Mouse (Mus musculus) hindbrain, postnatal 0 days (tissue): ENCODE measurements around the gene Suclg2. TPM values are rescaled to one million over a fixed set of nuclear protein-coding genes. Genes with fewer than 3 reads are reported as not detected.
A peak's percentile ranks its signal among the peaks of the same experiment; 100 is the strongest.

Source experiments
- ATAC-seq: fragments of 200-750 bp; cut with Nextera tagmentation; 2 replicates; pipeline ENCODE4 v1.8.0; 2017; ENCODE audit warnings: mild to moderate bottlenecking, moderate TSS enrichment, moderate library complexity
- DNase-seq: peaks from one replicate; pipeline ENCODE4 v3.0.0-alpha.2; 2015; ENCODE audit warnings: low spot score
- H3K27ac ChIP-seq: fragments of 300-500 bp; sonication (generic); 2 replicates; pipeline ENCODE4 v1.5.1; 2014; ENCODE audit warnings: mild to moderate bottlenecking
- H3K27me3 ChIP-seq: fragments of 300-500 bp; sonication (generic); 2 replicates; pipeline ENCODE4 v1.6.1; 2014; ENCODE audit warnings: low read length, mixed read lengths; ENCODE audit not compliant: insufficient read depth
- H3K36me3 ChIP-seq: fragments of 300-500 bp; sonication (generic); 2 replicates; pipeline ENCODE4 v1.6.1; 2014; ENCODE audit warnings: low read length, mixed read lengths; ENCODE audit not compliant: insufficient read depth
- H3K4me1 ChIP-seq: fragments of 300-500 bp; sonication (generic); 2 replicates; pipeline ENCODE4 v1.6.1; 2014; ENCODE audit warnings: antibody characterized with exemption, low read length, mixed read lengths; ENCODE audit not compliant: insufficient read depth
- H3K4me2 ChIP-seq: fragments of 300-500 bp; sonication (generic); 2 replicates; pipeline ENCODE4 v1.6.1; 2014; ENCODE audit warnings: low read depth, mild to moderate bottlenecking, low read length, moderate library complexity, mixed read lengths
- H3K4me3 ChIP-seq: fragments of 300-500 bp; sonication (generic); 2 replicates; pipeline ENCODE4 v1.5.1; 2014; ENCODE audit warnings: low read length
- H3K9ac ChIP-seq: fragments of 300-500 bp; sonication (generic); replicated peaks from 2 replicates; pipeline ENCODE4 v1.6.1; 2014; ENCODE audit warnings: mild to moderate bottlenecking, low read length, moderate library complexity, mixed read lengths
- H3K9me3 ChIP-seq: fragments of 300-500 bp; sonication (generic); 2 replicates; pipeline ENCODE4 v1.6.1; 2016; ENCODE audit warnings: low read length, mixed read lengths
- CTCF ChIP-seq: IDR thresholded peaks from 2 replicates; pipeline ENCODE4 v1.5.1; 2016; ENCODE audit warnings: antibody characterized with exemption, control low read depth, low read depth
- WGBS: fragments of 180-500 bp; shearing (Covaris S2); extraction: QIAGEN DNeasy Blood & Tissue Kit; methylation state at CpG from one replicate; pipeline ENCODE4 v1.1.7; 2014; 5-methylcytosine and 5-hydroxymethylcytosine counted together
- polyA plus RNA-seq: library from polyadenylated mRNA; unstranded; fragments of >200 nt; fragmentation: Nextera tagmentation; extraction: Ambion mirVana; gene quantifications from 2 replicates; pipeline ENCODE4 v1.2.1, GENCODE M21; 2015
- total RNA-seq: library from RNA; depleted of rRNA; stranded (reverse); fragments of >200 nt; gene quantifications from 2 replicates; pipeline ENCODE4 v1.2.3, GENCODE M21; 2014

Suclg2 gene
- total and polyA plus RNA-seq, 2 experiments from 2014 or later: 13.9 to 22.6 TPM

DNA sequence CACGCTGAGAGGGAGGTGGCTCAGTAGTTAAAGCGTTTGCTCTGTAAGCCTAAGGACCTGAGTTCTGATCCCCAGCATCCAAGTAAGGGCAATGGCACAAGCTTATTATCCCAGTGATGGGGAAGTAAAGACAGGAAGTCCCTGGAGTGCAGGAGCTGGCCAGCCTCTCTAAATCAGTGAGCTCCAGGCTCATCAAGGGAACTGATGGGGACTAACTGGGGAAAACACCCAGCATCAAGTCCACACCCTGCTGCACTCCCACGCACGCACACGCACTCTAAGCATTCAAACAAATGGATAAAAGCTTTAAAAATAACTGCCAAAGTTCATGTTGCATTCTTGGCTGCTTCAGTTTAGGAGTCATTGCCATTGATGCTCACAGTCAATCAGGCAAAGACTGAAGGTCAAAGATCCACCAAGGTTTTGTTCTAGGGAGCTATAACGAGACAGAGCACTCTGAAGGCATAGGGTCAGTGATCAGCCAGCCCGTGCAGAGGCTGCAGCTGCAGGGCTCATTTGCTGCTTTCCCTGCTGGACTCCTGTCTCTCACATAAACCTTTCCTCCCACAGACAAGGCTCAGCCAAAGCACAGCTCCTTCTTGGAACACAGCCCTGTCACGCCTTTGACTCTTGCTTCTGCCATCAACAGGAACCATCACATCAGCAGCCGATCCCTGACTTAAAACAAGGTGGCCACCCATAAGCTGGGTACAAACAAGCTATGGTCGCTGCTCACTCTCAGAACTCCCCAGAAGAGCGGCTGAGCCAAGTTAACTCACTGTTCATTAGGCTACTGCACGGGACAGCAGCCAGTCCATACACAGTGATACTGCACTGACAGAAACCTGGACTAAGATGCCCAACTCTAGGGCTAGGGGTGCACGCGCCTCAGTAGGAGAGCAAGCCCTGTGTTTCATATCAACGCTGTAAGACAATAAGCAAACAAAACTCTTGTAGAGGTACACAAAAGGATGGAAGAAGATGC, 121.5 kb downstream of the Suclg2 start:
- H3K4me3 ChIP-seq: no peak overlapping the region

GRCm38 (mm10) chr6:95595852-95596251, 122.7 kb downstream of the Suclg2 start:
- no peak overlapping the region for H3K4me3 ChIP-seq
- ATAC-seq (no peak), DNase-seq (no peak)
- H3K4me1 ChIP-seq: no peaks in the 10 kb centered on the region
- no peaks in the 10 kb centered on the region for H3K9me3 ChIP-seq
- H3K27me3 ChIP-seq: no peaks in the 10 kb centered on the region
- TF ChIP-seq CTCF: no peak
- no peak overlapping the region for H3K27ac ChIP-seq
- no peaks in the 10 kb centered on the region for H3K36me3 ChIP-seq
- WGBS: 74% methylated on average over 2 of the region's 2 CpGs
- no peak overlapping the region for H3K9ac ChIP-seq
- H3K4me2 ChIP-seq: no peak overlapping the region

More for the DNA sequence above, 121.5 kb downstream of the Suclg2 start:
- H3K27me3 ChIP-seq: no peaks in the 10 kb centered on the region
- no peak for TF ChIP-seq CTCF
- DNase-seq (peak; percentile 34), ATAC-seq (no peak; the same call in 1 of the 2 replicates)
- H3K27ac ChIP-seq: no peak overlapping the region
- H3K9me3 ChIP-seq: no peaks in the 10 kb centered on the region
- H3K4me1 ChIP-seq: no peaks in the 10 kb centered on the region
- H3K36me3 ChIP-seq: no peaks in the 10 kb centered on the region
- WGBS: 62% methylated on average over 15 of the region's 15 CpGs
- H3K4me2 ChIP-seq: no peak overlapping the region
- H3K9ac ChIP-seq: no peak overlapping the region

GRCm38 (mm10) chr6:95594239-95594638, 124.4 kb downstream of the Suclg2 start:
- WGBS: 65% methylated on average over 4 of the region's 4 CpGs
- ATAC-seq: peak; percentile 70; the same call in 1 of the 2 replicates
- peak overlapping the region; percentile 22; the same call in 1 of the 2 replicates for H3K27ac ChIP-seq
- no peaks in the 10 kb centered on the region for H3K36me3 ChIP-seq
- no peak overlapping the region for H3K4me3 ChIP-seq
- TF ChIP-seq CTCF: no peak
- no peaks in the 10 kb centered on the region for H3K27me3 ChIP-seq
- no peaks in the 10 kb centered on the region for H3K4me1 ChIP-seq
- DNase-seq: peak; percentile 66
- no peak overlapping the region for H3K9ac ChIP-seq
- H3K9me3 ChIP-seq: no peaks in the 10 kb centered on the region
- no peak overlapping the region for H3K4me2 ChIP-seq

GRCm38 (mm10) chr6:95592396-95592795, 126.2 kb downstream of the Suclg2 start:
- H3K36me3 ChIP-seq: no peaks in the 10 kb centered on the region
- H3K4me2 ChIP-seq: no peak overlapping the region
- H3K27ac ChIP-seq: no peak overlapping the region
- ATAC-seq (no peak), DNase-seq (no peak)
- no peak overlapping the region for H3K9ac ChIP-seq
- no peaks in the 10 kb centered on the region for H3K27me3 ChIP-seq
- TF ChIP-seq CTCF: no peak
- H3K4me1 ChIP-seq: no peaks in the 10 kb centered on the region
- WGBS: 93% methylated on average over 6 of the region's 6 CpGs
- no peak overlapping the region for H3K4me3 ChIP-seq
- H3K9me3 ChIP-seq: no peaks in the 10 kb centered on the region

DNA sequence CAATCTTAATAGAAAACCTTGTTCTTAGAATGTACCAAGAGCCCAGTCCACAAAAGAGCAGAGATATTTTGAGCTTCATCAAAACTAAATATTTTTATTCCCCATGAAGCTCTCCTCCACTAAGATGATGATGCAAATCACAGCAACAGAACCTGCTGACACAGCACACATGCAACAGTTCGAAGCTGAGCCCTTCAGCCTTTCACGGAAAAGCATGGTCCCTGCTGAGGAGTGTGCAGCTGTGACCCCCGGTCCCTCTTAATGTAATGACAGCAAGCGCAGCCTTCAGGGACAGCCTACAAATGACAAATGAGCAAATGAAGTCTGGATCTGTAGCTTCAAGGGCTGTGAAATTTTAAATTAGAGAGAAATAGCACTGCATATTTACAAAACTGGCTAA, 128.1 kb downstream of the Suclg2 start:
- Histone ChIP-seq H3K27ac (no peak overlapping the region), H3K9me3 (no peaks in the 10 kb centered on the region), H3K27me3 (no peaks in the 10 kb centered on the region), H3K36me3 (no peaks in the 10 kb centered on the region), H3K9ac (no peak overlapping the region), H3K4me3 (no peak overlapping the region), H3K4me2 (no peak overlapping the region), H3K4me1 (no peaks in the 10 kb centered on the region)
- TF ChIP-seq CTCF: no peak
- ATAC-seq: no peak
- 44% methylated on average over 4 of the region's 4 CpGs for WGBS
- DNase-seq: no peak

DNA sequence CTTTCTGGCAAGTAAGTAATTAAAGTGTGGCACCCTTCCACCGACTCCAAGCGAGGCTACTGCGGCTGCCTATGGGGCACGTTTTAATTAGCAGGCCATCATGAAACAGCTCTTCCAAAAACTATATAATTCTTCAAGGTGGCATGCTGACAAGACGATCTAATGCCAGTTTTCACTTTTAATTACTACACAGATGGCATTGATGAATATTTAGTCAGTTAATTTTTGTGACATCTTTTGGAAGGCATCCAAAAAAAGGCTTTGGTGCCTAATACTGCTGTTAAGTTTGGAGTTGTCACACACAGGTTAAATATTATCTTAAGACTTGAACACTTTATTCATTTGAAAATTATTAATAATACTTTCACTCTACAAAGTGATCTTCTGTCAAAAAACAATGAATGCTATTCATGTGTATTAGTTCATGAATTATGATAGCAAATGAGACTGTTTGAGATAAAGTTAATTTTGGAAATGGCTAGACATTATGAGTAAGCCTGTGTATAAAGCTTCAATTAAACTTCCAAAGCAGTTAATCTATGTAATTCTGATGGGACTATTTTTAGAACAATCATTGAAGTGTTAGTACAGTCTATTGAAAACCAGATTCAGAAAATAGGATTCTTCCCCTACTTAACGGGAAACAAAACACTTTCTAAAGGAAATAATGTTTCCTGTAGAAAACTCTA, 131.3 kb downstream of the Suclg2 start:
- Histone ChIP-seq H3K27me3 (no peaks in the 10 kb centered on the region), H3K9me3 (no peaks in the 10 kb centered on the region), H3K36me3 (no peaks in the 10 kb centered on the region), H3K9ac (no peak overlapping the region), H3K4me1 (no peaks in the 10 kb centered on the region), H3K4me3 (no peak overlapping the region), H3K4me2 (no peak overlapping the region), H3K27ac (no peak overlapping the region)
- 50% methylated on average over 6 of the region's 6 CpGs for WGBS
- peak; percentile 69 for DNase-seq
- peak; percentile 45; the same call in 1 of the 2 replicates for ATAC-seq
- TF ChIP-seq CTCF: no peak
